Mouse (Mus musculus) thymus, postnatal 0 days (tissue): ENCODE results near the gene E130114P18Rik. TPM values are rescaled to one million over a fixed set of nuclear protein-coding genes. Genes with fewer than 3 reads are reported as not detected.

ENCODE experiments used
- DNase-seq: peaks from one replicate; pipeline ENCODE4 v3.0.0-alpha.2; 2015; ENCODE audit warnings: low spot score
- polyA plus RNA-seq: library from polyadenylated mRNA; unstranded; fragments of >200 nt; fragmentation: Nextera tagmentation; extraction: Ambion mirVana; gene quantifications from 2 replicates; pipeline ENCODE4 v1.2.1, GENCODE M21; 2015

The E130114P18Rik gene
- polyA plus RNA-seq, 1 experiment from 2014 or later: 0.79 TPM

- no peak for DNase-seq
Measured at GRCm38 (mm10) chr4:97710048-97710765, 67.7 kb downstream of the E130114P18Rik start.

GRCm38 (mm10) chr4:97707373-97708152, 70.3 kb downstream of the E130114P18Rik start:
- DNase-seq: no peak

- DNase-seq: no peak
Measured at GRCm38 (mm10) chr4:97696684-97697615, 80.9 kb downstream of the E130114P18Rik start.

- DNase-seq: no peak
Measured at GRCm38 (mm10) chr4:97695414-97696040, 82.4 kb downstream of the E130114P18Rik start.

- no peak for DNase-seq
Measured at GRCm38 (mm10) chr4:97693931-97694330, 83.9 kb downstream of the E130114P18Rik start.

GRCm38 (mm10) chr4:97693054-97693453, 84.8 kb downstream of the E130114P18Rik start:
- DNase-seq: no peak

GRCm38 (mm10) chr4:97690384-97690766, 87.5 kb downstream of the E130114P18Rik start:
- no peak for DNase-seq

- no peak for DNase-seq
Measured at GRCm38 (mm10) chr4:97689456-97690383, 88.2 kb downstream of the E130114P18Rik start.

GRCm38 (mm10) chr4:97686020-97686419, 91.9 kb downstream of the E130114P18Rik start:
- DNase-seq: no peak

GRCm38 (mm10) chr4:97676579-97676937, 101.3 kb downstream of the E130114P18Rik start:
- DNase-seq: no peak

- no peak for DNase-seq
Measured at GRCm38 (mm10) chr4:97675741-97676578, 101.9 kb downstream of the E130114P18Rik start.

GRCm38 (mm10) chr4:97673854-97674510, 103.9 kb downstream of the E130114P18Rik start:
- peak; percentile 10 for DNase-seq

GRCm38 (mm10) chr4:97672501-97672900, 105.4 kb downstream of the E130114P18Rik start:
- no peak for DNase-seq

GRCm38 (mm10) chr4:97671911-97672310, 106.0 kb downstream of the E130114P18Rik start:
- DNase-seq: no peak

- DNase-seq: no peak
Measured at GRCm38 (mm10) chr4:97670418-97670817, 107.5 kb downstream of the E130114P18Rik start.

GRCm38 (mm10) chr4:97669808-97670207, 108.1 kb downstream of the E130114P18Rik start:
- DNase-seq: no peak

GRCm38 (mm10) chr4:97665428-97665755, 112.5 kb downstream of the E130114P18Rik start:
- no peak for DNase-seq

GRCm38 (mm10) chr4:97664738-97665427, 113.0 kb downstream of the E130114P18Rik start:
- no peak for DNase-seq
